Mouse (Mus musculus) limb, embryonic 14.5 days (tissue): ENCODE data around the gene Gm17657. TPM values are rescaled to one million over a fixed set of nuclear protein-coding genes. Genes with fewer than 3 reads are reported as not detected.
A peak's percentile ranks its signal among the peaks of the same experiment; 100 is the strongest.

Experiments
- ATAC-seq: fragments of 200-750 bp; cut with Nextera tagmentation; 2 replicates; pipeline ENCODE4 v1.8.0; 2017; ENCODE audit warnings: low read depth, moderate number of reproducible peaks, moderate TSS enrichment; ENCODE audit not compliant: low FRiP score
- DNase-seq: peaks from one replicate; pipeline ENCODE4 v3.0.0-alpha.2; 2015; ENCODE audit warnings: low spot score
- H3K27ac ChIP-seq: fragments of 300-500 bp; sonication (generic); replicated peaks from 2 replicates; pipeline ENCODE4 v1.5.1; 2014; ENCODE audit warnings: low read depth, mild to moderate bottlenecking, low read length, moderate library complexity, mixed read lengths
- H3K27me3 ChIP-seq: fragments of 300-500 bp; sonication (generic); 2 replicates; pipeline ENCODE4 v1.6.1; 2014; ENCODE audit warnings: low read length, mixed read lengths; ENCODE audit not compliant: control insufficient read depth, insufficient read depth
- H3K36me3 ChIP-seq: fragments of 300-500 bp; sonication (generic); 2 replicates; pipeline ENCODE4 v1.6.1; 2014; ENCODE audit warnings: mild to moderate bottlenecking, low read length, moderate library complexity, mixed read lengths; ENCODE audit not compliant: control insufficient read depth, insufficient read depth
- H3K4me1 ChIP-seq: fragments of 300-500 bp; sonication (generic); 2 replicates; pipeline ENCODE4 v1.6.1; 2014; ENCODE audit warnings: antibody characterized with exemption, low read length, mixed read lengths; ENCODE audit not compliant: control insufficient read depth, insufficient read depth
- H3K4me2 ChIP-seq: fragments of 300-500 bp; sonication (generic); replicated peaks from 2 replicates; pipeline ENCODE4 v1.6.1; 2014; ENCODE audit warnings: low read depth, mild to moderate bottlenecking, low read length, moderate library complexity; ENCODE audit not compliant: severe bottlenecking
- H3K4me3 ChIP-seq: fragments of 300-500 bp; sonication (generic); replicated peaks from 2 replicates; pipeline ENCODE4 v1.5.1; 2014; ENCODE audit warnings: low read length
- H3K9ac ChIP-seq: fragments of 300-500 bp; sonication (generic); 2 replicates; pipeline ENCODE4 v1.6.1; 2014; ENCODE audit warnings: mild to moderate bottlenecking, low read depth, low read length, moderate library complexity; ENCODE audit not compliant: severe bottlenecking
- H3K9me3 ChIP-seq: fragments of 300-500 bp; sonication (generic); 2 replicates; pipeline ENCODE4 v1.6.1; 2016; ENCODE audit warnings: low read length; ENCODE audit not compliant: control insufficient read depth
- POLR2A ChIP-seq: fragments of 200-500 bp; IDR thresholded peaks from 2 replicates; pipeline ENCODE4 v1.8.0; 2012; ENCODE audit warnings: inconsistent platforms, mild to moderate bottlenecking, moderate library complexity, borderline replicate concordance; ENCODE audit not compliant: insufficient read depth, insufficient read length; ENCODE audit errors: extremely low read depth
- WGBS: fragments of 180-500 bp; shearing (Covaris S2); extraction: QIAGEN DNeasy Blood & Tissue Kit; methylation state at CpG from one replicate; pipeline ENCODE4 v1.1.7; 2014; 5-methylcytosine and 5-hydroxymethylcytosine counted together
- polyA plus RNA-seq, 2 experiments: library from polyadenylated mRNA; depleted of rRNA in 1 of 2; stranded (reverse) in 1 of 2; unstranded in 1 of 2; fragments of >200 nt; fragmentation: Nextera tagmentation in 1 of 2; extraction: Ambion mirVana in 1 of 2; gene quantifications; 2 replicates each; pipeline versions ENCODE4 v1.2.1 to v1.2.3; 2012 to 2014

Gm17657 gene
- polyA plus RNA-seq, 2 experiments: 0.04 TPM; not detected in 1

- DNase-seq (peak; percentile 42), ATAC-seq (peak; percentile 0; the same call in 1 of the 2 replicates)
- WGBS: 0% methylated on average over 49 of the region's 99 CpGs
- Histone ChIP-seq H3K4me1 (peaks cover 11% of the 10 kb centered on the region), H3K4me2 (peak within 1 kb of the TSS; percentile 93), H3K27ac (peak within 1 kb of the TSS; percentile 94), H3K27me3 (no peaks in the 10 kb centered on the region), H3K36me3 (peaks cover 18% of the 10 kb centered on the region), H3K4me3 (peak within 1 kb of the TSS; percentile 95), H3K9me3 (no peaks in the 10 kb centered on the region), H3K9ac (peak within 1 kb of the TSS; percentile 85)
- TF ChIP-seq POLR2A: peak; percentile 95
These were observed 58.5 kb downstream of the Gm17657 start, which contains the start of gene Pim1 for GRCm38 (mm10) chr17:29490713-29491581. TSS of gene Pim1 (plus strand) at chr17:29490753.

- 2% methylated on average over 44 of the region's 68 CpGs for WGBS
- Histone ChIP-seq H3K27me3 (no peaks in the 10 kb centered on the region), H3K4me1 (peaks cover 11% of the 10 kb centered on the region), H3K27ac (peak overlapping the region; percentile 94), H3K9ac (peak overlapping the region; percentile 85), H3K36me3 (peaks cover 18% of the 10 kb centered on the region), H3K4me2 (peak overlapping the region; percentile 93), H3K4me3 (peak overlapping the region; percentile 95), H3K9me3 (no peaks in the 10 kb centered on the region)
- TF ChIP-seq POLR2A: peak; percentile 60; the same call in 1 of the 2 replicates
- DNase-seq: peak; percentile 99
- ATAC-seq: peak; percentile 92
These were observed 59.3 kb downstream of the Gm17657 start for GRCm38 (mm10) chr17:29489971-29490712.

- Histone ChIP-seq H3K27ac (peak overlapping the region; percentile 94), H3K9me3 (no peaks in the 10 kb centered on the region), H3K4me1 (peaks cover 11% of the 10 kb centered on the region), H3K4me2 (peak overlapping the region; percentile 93), H3K27me3 (no peaks in the 10 kb centered on the region), H3K4me3 (peak overlapping the region; percentile 95), H3K36me3 (peaks cover 10% of the 10 kb centered on the region), H3K9ac (peak overlapping the region; percentile 85)
- 3% methylated on average over 30 of the region's 30 CpGs for WGBS
- 0 out of 2 replicates have a peak, but pooled peaks have one; percentile 39 for TF ChIP-seq POLR2A
- ATAC-seq (no peak), DNase-seq (peak; percentile 62)
These were observed 60.2 kb downstream of the Gm17657 start for GRCm38 (mm10) chr17:29488978-29489970.

GRCm38 (mm10) chr17:29488257-29488977 is 61.0 kb downstream of the Gm17657 start:
- Histone ChIP-seq H3K9ac (no peak overlapping the region), H3K36me3 (peaks cover 2% of the 10 kb centered on the region; the same call in 1 of the 2 replicates), H3K4me3 (no peak overlapping the region), H3K9me3 (no peaks in the 10 kb centered on the region), H3K27ac (no peak overlapping the region), H3K4me1 (peaks cover 11% of the 10 kb centered on the region), H3K4me2 (peak overlapping the region; percentile 93; the same call in 1 of the 2 replicates), H3K27me3 (no peaks in the 10 kb centered on the region)
- WGBS: 80% methylated on average over 8 of the region's 8 CpGs
- DNase-seq: no peak
- TF ChIP-seq POLR2A: no peak
- ATAC-seq: no peak
